14 mouse cellular contexts compared by ENCODE assay signal in the genomic region with DNA sequence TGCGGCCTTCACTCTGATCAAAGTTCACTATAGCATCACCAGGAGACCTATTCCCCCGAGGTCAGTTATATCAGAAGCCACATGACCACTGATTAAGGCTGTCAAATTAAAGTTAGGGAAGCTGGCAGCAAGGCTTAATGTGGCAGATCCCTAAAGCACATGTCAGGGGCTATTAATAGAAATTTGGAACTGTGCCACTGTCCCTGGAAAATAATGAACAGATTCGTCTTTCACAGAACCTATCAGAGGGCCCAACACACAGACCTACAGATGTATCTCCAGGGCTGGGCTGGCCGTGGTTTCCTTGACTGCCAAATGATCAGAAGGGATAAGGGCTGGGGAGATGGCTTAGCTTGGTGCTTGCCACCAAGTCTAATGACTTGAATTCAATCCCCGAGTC.
DNase-seq lines count a peak whose midpoint lies in the region; ATAC-seq and TF ChIP-seq lines count a peak whose summit lies in the region.
"Had no signal": no experiment of that assay in that cellular context is flagged by ENCODE, and none has a peak within 500 bp of the region (broad histone marks: within the 10 kb centered on the region; RNA-seq: fewer than 3 reads in every experiment).

No protein-coding gene starts in this region.

- H3K9ac ChIP-seq in hindbrain, embryonic 14.5 days: no peak overlapping the region
- no peak overlapping the region for H3K9ac ChIP-seq in hindbrain, embryonic 11.5 days (ENCODE audit: low read depth, low read length)
- no peak overlapping the region for H3K9ac ChIP-seq in heart, postnatal 0 days (replicated peaks; ENCODE audit: low read depth, low read length)
- H3K9ac ChIP-seq: liver, embryonic 15.5 days had no signal

- no peaks in the 10 kb centered on the region for H3K4me1 ChIP-seq in hindbrain, embryonic 14.5 days (replicated peaks; ENCODE audit: control insufficient read depth, insufficient read depth, low read length)
- no peaks in the 10 kb centered on the region for H3K4me1 ChIP-seq in hindbrain, embryonic 11.5 days (replicated peaks; ENCODE audit: control insufficient read depth, insufficient read depth, low read length)
- H3K4me1 ChIP-seq in heart, postnatal 0 days (ENCODE audit: control insufficient read depth, insufficient read depth): peaks cover 24% of the 10 kb centered on the region
- H3K4me1 ChIP-seq: liver, embryonic 15.5 days had no signal

- no peaks in the 10 kb centered on the region for H3K36me3 ChIP-seq in hindbrain, embryonic 14.5 days (replicated peaks; ENCODE audit: control insufficient read depth, insufficient read depth)
- no peaks in the 10 kb centered on the region for H3K36me3 ChIP-seq in hindbrain, embryonic 11.5 days (ENCODE audit: control insufficient read depth, insufficient read depth, low read length)
- peaks cover 10% of the 10 kb centered on the region; the same call in 1 of the 2 replicates for H3K36me3 ChIP-seq in heart, postnatal 0 days (replicated peaks; ENCODE audit: control insufficient read depth, insufficient read depth, low read length)
- H3K36me3 ChIP-seq: limb, embryonic 10.5 days; liver, embryonic 15.5 days had no signal

- DNase-seq in hindbrain, embryonic 14.5 days (ENCODE audit: low spot score): peak; percentile 38
- DNase-seq in hindbrain, embryonic 11.5 days (ENCODE audit: low spot score): no peak
- DNase-seq in MEL-GATA-1-ER (ENCODE audit: extremely low read depth, low read depth): peak; percentile 10
- DNase-seq in heart, postnatal 0 days (ENCODE audit: low spot score): peak; percentile 88
- DNase-seq in right cerebral cortex, postnatal 36 days (ENCODE audit: low spot score in 2 of 2): no peak
- no peak for DNase-seq in testis, postnatal 10 days (ENCODE audit: low spot score)
- no peak for DNase-seq in left cerebral cortex, postnatal 25 days (ENCODE audit: low spot score in 2 of 2)
- DNase-seq: cerebellum, adult 11-12 months; kidney, adult 9 months had no signal

- WGBS in hindbrain, embryonic 14.5 days: 68% methylated on average over 5 of the region's 5 CpGs
- 84% methylated on average over 5 of the region's 5 CpGs for WGBS in hindbrain, embryonic 11.5 days
- 28% methylated on average over 5 of the region's 5 CpGs for WGBS in heart, postnatal 0 days

- TF ChIP-seq EP300 in heart, postnatal 0 days (IDR thresholded peaks at IDR 0.05; ENCODE audit: low read depth): peak; percentile 93

- no peaks in the 10 kb centered on the region for H3K9me3 ChIP-seq in hindbrain, embryonic 14.5 days (ENCODE audit: control insufficient read depth, low read length)
- H3K9me3 ChIP-seq in hindbrain, embryonic 11.5 days (ENCODE audit: control insufficient read depth, low read length): no peaks in the 10 kb centered on the region
- no peaks in the 10 kb centered on the region for H3K9me3 ChIP-seq in heart, postnatal 0 days (replicated peaks; ENCODE audit: control insufficient read depth, low read length)
- H3K9me3 ChIP-seq: limb, embryonic 10.5 days; liver, embryonic 15.5 days had no signal

- H3K4me3 ChIP-seq in hindbrain, embryonic 14.5 days (replicated peaks; ENCODE audit: low read length): no peak overlapping the region
- H3K4me3 ChIP-seq in hindbrain, embryonic 11.5 days (ENCODE audit: low read depth, low read length): no peak overlapping the region
- no peak overlapping the region for H3K4me3 ChIP-seq in heart, postnatal 0 days (ENCODE audit: low read depth, low read length)
- H3K4me3 ChIP-seq: erythroblast, embryonic 14.5 days; layer of hippocampus, adult 2 months; limb, embryonic 10.5 days; liver, embryonic 15.5 days had no signal

- no peak for TF ChIP-seq CTCF in heart, postnatal 0 days (IDR thresholded peaks at IDR 0.05; ENCODE audit: low read depth)

- intact Hi-C loops in left cerebral cortex, postnatal 25 days (cut with DNase I): no loop called here

- no peak overlapping the region for H3K4me2 ChIP-seq in hindbrain, embryonic 14.5 days (replicated peaks)
- H3K4me2 ChIP-seq in hindbrain, embryonic 11.5 days (replicated peaks; ENCODE audit: low read depth, low read length): no peak overlapping the region
- H3K4me2 ChIP-seq in heart, postnatal 0 days (ENCODE audit: low read depth, low read length): no peak overlapping the region
- H3K4me2 ChIP-seq: liver, embryonic 15.5 days had no signal

- H3K27ac ChIP-seq in hindbrain, embryonic 14.5 days: no peak overlapping the region
- H3K27ac ChIP-seq in hindbrain, embryonic 11.5 days (ENCODE audit: low read depth, low read length): no peak overlapping the region
- H3K27ac ChIP-seq in heart, postnatal 0 days (ENCODE audit: low read depth): peak overlapping the region; percentile 84
- H3K27ac ChIP-seq: layer of hippocampus, adult 2 months; limb, embryonic 10.5 days; liver, embryonic 15.5 days had no signal

- no peaks in the 10 kb centered on the region for H3K27me3 ChIP-seq in hindbrain, embryonic 14.5 days (ENCODE audit: control insufficient read depth, insufficient read depth, low read length)
- H3K27me3 ChIP-seq in hindbrain, embryonic 11.5 days (ENCODE audit: control insufficient read depth, insufficient read depth, low read length): no peaks in the 10 kb centered on the region
- no peaks in the 10 kb centered on the region for H3K27me3 ChIP-seq in heart, postnatal 0 days (ENCODE audit: control insufficient read depth, insufficient read depth, low read length)
- H3K27me3 ChIP-seq: liver, embryonic 15.5 days had no signal

- no peak for ATAC-seq in hindbrain, embryonic 14.5 days (ENCODE audit: low FRiP score)
- no peak for ATAC-seq in hindbrain, embryonic 11.5 days (ENCODE audit: low FRiP score)
- 0 out of 2 replicates have a peak, but pooled peaks have one; percentile 29 for ATAC-seq in common myeloid progenitor, adult 5-6 weeks (replicated peaks; ENCODE audit: low read depth, poor library complexity, severe bottlenecking)
- peak; percentile 87 for ATAC-seq in heart, postnatal 0 days (ENCODE audit: insufficient read depth, low read depth)

Comparison
In these comparisons a context has a peak if more than half of its experiments do, and no peak if none do; other contexts are left out.
1. DNase-seq: peak in hindbrain, embryonic 14.5 days (single experiment), MEL-GATA-1-ER (single experiment) and heart, postnatal 0 days (single experiment); none in hindbrain, embryonic 11.5 days (single experiment), right cerebral cortex, postnatal 36 days (0 of 2), testis, postnatal 10 days (single experiment) and left cerebral cortex, postnatal 25 days (0 of 2).
2. ATAC-seq: peak in common myeloid progenitor, adult 5-6 weeks (single experiment) and heart, postnatal 0 days (single experiment); none in hindbrain, embryonic 14.5 days (single experiment) and hindbrain, embryonic 11.5 days (single experiment).